ENCODE assay signal across 8 mouse cellular contexts in the genomic region with DNA sequence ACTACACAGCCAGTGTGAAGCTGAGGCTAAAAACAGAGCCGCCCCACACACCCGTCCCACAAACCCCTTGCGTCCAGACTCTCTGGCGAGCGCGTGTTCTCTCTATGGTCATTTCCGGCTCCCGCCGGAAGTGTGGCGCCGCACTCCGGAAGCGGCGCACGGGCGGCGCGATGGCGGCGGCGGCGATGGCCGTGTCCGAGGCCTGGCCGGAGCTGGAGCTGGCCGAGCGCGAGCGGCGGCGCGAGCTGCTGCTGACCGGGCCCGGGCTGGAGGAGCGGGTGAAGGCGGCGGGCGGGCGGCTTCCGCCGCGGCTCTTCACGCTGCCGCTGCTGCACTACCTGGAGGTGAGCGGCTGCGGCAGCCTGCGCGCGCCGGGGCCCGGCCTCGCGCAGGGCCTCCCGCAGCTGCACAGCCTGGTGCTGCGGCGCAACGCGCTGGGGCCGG. TPM values are rescaled to one million over a fixed set of nuclear protein-coding genes. Genes with fewer than 3 reads are reported as not detected.
DNase-seq lines count a peak whose midpoint lies in the region; ATAC-seq lines count a peak whose summit lies in the region.

A gene (plus strand): TSS at position 86 of the 444 bp plus-strand sequence.

- no peaks in the 10 kb centered on the region for H3K27me3 ChIP-seq in intestine, embryonic 16.5 days (replicated peaks; ENCODE audit: control insufficient read depth, insufficient read depth, low read length)
- no peaks in the 10 kb centered on the region for H3K27me3 ChIP-seq in limb, embryonic 12.5 days
- H3K27me3 ChIP-seq in midbrain, embryonic 14.5 days (ENCODE audit: control insufficient read depth, insufficient read depth, low read length), result no peaks in the 10 kb centered on the region

- peak; percentile 68 for DNase-seq in 3134 (ENCODE audit: extremely low read depth, insufficient read length, low spot score)
- DNase-seq in adrenal gland, postnatal 10 days, result peak; percentile 88
- peak; percentile 83 for DNase-seq in embryo, embryonic 9.5 days (ENCODE audit: extremely low spot score)
- DNase-seq in gonadal fat pad, adult 2 months (ENCODE audit: low read depth), result no peak
- peak; percentile 94 for DNase-seq in midbrain, embryonic 14.5 days
- DNase-seq in spleen, adult 12 weeks (ENCODE audit: low spot score), result peak; percentile 68

- peak within 1 kb of the TSS; percentile 92 for H3K4me2 ChIP-seq in intestine, embryonic 16.5 days (ENCODE audit: low read depth, low read length)
- peak within 1 kb of the TSS; percentile 99 for H3K4me2 ChIP-seq in limb, embryonic 12.5 days
- peak within 1 kb of the TSS; percentile 99 for H3K4me2 ChIP-seq in midbrain, embryonic 14.5 days (ENCODE audit: low read length)

- under 1% methylated on average over 41 of the region's 59 CpGs for WGBS in intestine, embryonic 16.5 days
- under 1% methylated on average over 54 of the region's 59 CpGs for whole genome bisulfite sequencing in limb, embryonic 12.5 days
- WGBS in midbrain, embryonic 14.5 days, result under 1% methylated on average over 54 of the region's 59 CpGs

- H3K9ac ChIP-seq in intestine, embryonic 16.5 days (ENCODE audit: low read depth, low read length), result peak within 1 kb of the TSS; percentile 95
- H3K9ac ChIP-seq in limb, embryonic 12.5 days (replicated peaks), result peak within 1 kb of the TSS; percentile 97
- H3K9ac ChIP-seq in midbrain, embryonic 14.5 days (replicated peaks; ENCODE audit: low read length), result peak within 1 kb of the TSS; percentile 89

- peak within 1 kb of the TSS; percentile 100 for H3K4me3 ChIP-seq in intestine, embryonic 16.5 days (ENCODE audit: low read length)
- peak within 1 kb of the TSS; percentile 100 for H3K4me3 ChIP-seq in limb, embryonic 12.5 days (replicated peaks)
- H3K4me3 ChIP-seq in midbrain, embryonic 14.5 days (replicated peaks; ENCODE audit: low read depth, low read length), result peak within 1 kb of the TSS; percentile 99

- H3K9me3 ChIP-seq in intestine, embryonic 16.5 days (ENCODE audit: control insufficient read depth, low read length), result no peaks in the 10 kb centered on the region
- no peaks in the 10 kb centered on the region for H3K9me3 ChIP-seq in limb, embryonic 12.5 days
- no peaks in the 10 kb centered on the region for H3K9me3 ChIP-seq in midbrain, embryonic 14.5 days (ENCODE audit: control insufficient read depth, low read length)

- peaks cover 15% of the 10 kb centered on the region for H3K4me1 ChIP-seq in intestine, embryonic 16.5 days (ENCODE audit: control insufficient read depth, insufficient read depth, low read length)
- H3K4me1 ChIP-seq in limb, embryonic 12.5 days (replicated peaks), result peaks cover 24% of the 10 kb centered on the region
- peaks cover 17% of the 10 kb centered on the region for H3K4me1 ChIP-seq in midbrain, embryonic 14.5 days (ENCODE audit: control insufficient read depth, insufficient read depth, low read length)

- peaks cover 11% of the 10 kb centered on the region for H3K36me3 ChIP-seq in intestine, embryonic 16.5 days (ENCODE audit: control insufficient read depth, insufficient read depth, low read length)
- peaks cover 40% of the 10 kb centered on the region for H3K36me3 ChIP-seq in limb, embryonic 12.5 days
- peaks cover 35% of the 10 kb centered on the region for H3K36me3 ChIP-seq in midbrain, embryonic 14.5 days (ENCODE audit: control insufficient read depth, insufficient read depth, low read length)

- ATAC-seq in intestine, embryonic 16.5 days, result peak; percentile 96
- peak; percentile 91 for ATAC-seq in limb, embryonic 12.5 days (ENCODE audit: insufficient number of reproducible peaks, insufficient read depth, low FRiP score, low TSS enrichment, low read depth)
- peak; percentile 94 for ATAC-seq in midbrain, embryonic 14.5 days (ENCODE audit: low FRiP score, low TSS enrichment)

- H3K27ac ChIP-seq in intestine, embryonic 16.5 days (ENCODE audit: low read length), result peak within 1 kb of the TSS; percentile 41
- peak within 1 kb of the TSS; percentile 72 for H3K27ac ChIP-seq in limb, embryonic 12.5 days
- H3K27ac ChIP-seq in midbrain, embryonic 14.5 days (replicated peaks; ENCODE audit: low read depth, low read length), result peak within 1 kb of the TSS; percentile 67

RNA-seq across cellular contexts. Expression of the gene that starts here (rescaled TPM):
- total RNA-seq in adrenal gland, postnatal 10 days (2021), result 10 to 100 TPM; 40.7 to 43.3 TPM
- 38.6 and 47.0 TPM in 2 replicates for polyA plus RNA-seq in gonadal fat pad, adult 2 months (2012; rRNA removed)
- 10.1 and 15.2 TPM in 2 replicates for polyA plus RNA-seq in intestine, embryonic 16.5 days (2015; fragmentation: Nextera tagmentation; extraction: Ambion mirVana)
- 34.4 and 37.8 TPM in 2 replicates for polyA plus RNA-seq in limb, embryonic 12.5 days (2016; fragmentation: Nextera tagmentation; extraction: Ambion mirVana)
- polyA plus RNA-seq in midbrain, embryonic 14.5 days (2014; fragmentation: Nextera tagmentation; extraction: Ambion mirVana), result 12.7 and 13.5 TPM in 2 replicates
